Mouse (Mus musculus) ES-Bruce4 (cell line): ENCODE results near the gene Ctnnd2.

Experiments
- CTCF ChIP-seq: IDR thresholded peaks from one replicate; pipeline ENCODE4 v1.8.1; 2011; ENCODE audit warnings: low read depth, low read length
- EP300 ChIP-seq: IDR thresholded peaks from 2 replicates; pipeline ENCODE4 v1.6.1; 2011; ENCODE audit warnings: low read depth, low read length; ENCODE audit not compliant: insufficient read depth
- POLR2A ChIP-seq: IDR thresholded peaks from one replicate; pipeline ENCODE4 v1.8.1; 2011; ENCODE audit warnings: low read length; ENCODE audit not compliant: insufficient read depth

DNA sequence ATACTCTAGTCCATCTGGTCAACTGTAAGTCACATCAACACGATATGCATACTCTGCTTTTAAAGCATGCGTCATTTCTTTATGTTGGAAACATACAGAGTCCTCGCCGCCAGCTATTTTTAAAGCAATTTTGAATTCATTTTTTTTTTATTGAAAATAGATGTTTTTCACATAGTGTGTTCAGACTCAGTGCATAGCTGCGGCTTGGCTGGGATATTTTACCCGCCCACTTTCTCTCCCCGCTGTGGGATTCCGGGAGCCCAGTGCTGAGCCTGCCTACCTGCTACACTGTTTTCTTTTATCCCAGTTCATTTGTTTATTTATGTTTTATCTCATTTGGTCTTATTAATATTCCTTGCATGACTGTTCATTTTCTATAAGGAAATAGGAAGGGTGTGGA, 724.9 kb downstream of the Ctnnd2 start:
- TF ChIP-seq CTCF: no peak
- TF ChIP-seq POLR2A: no peak
- no peak for TF ChIP-seq EP300
